Mouse (Mus musculus): ENCODE measurements around the gene Nectin3.

- TF ChIP-seq CTCF (IDR thresholded peaks at IDR 0.05) (no peak), EP300 (IDR thresholded peaks at IDR 0.05) (no peak)
These were observed 108.8 kb downstream of the Nectin3 start for GRCm38 (mm10) chr16:46389415-46390033.
